Mouse (Mus musculus) thymus, postnatal 0 days (tissue): Measurements from ENCODE around the gene Crb1. TPM values are rescaled to one million over a fixed set of nuclear protein-coding genes. Genes with fewer than 3 reads are reported as not detected.
"Not testable (repeated sequence)": the region's sequence is repeated elsewhere in the genome, so short reads cannot be mapped to it uniquely, and the experiment has no call there.

Experiments
- DNase-seq: peaks from one replicate; pipeline ENCODE4 v3.0.0-alpha.2; 2015; ENCODE audit warnings: low spot score
- polyA plus RNA-seq: library from polyadenylated mRNA; unstranded; fragments of >200 nt; fragmentation: Nextera tagmentation; extraction: Ambion mirVana; gene quantifications from 2 replicates; pipeline ENCODE4 v1.2.1, GENCODE M21; 2015

Crb1 gene
- polyA plus RNA-seq, 1 experiment from 2014 or later, result not detected

- DNase-seq, result no peak
Measured at GRCm38 (mm10) chr1:139336997-139337396, 39.9 kb downstream of the Crb1 start.

GRCm38 (mm10) chr1:139328811-139329210 lies 48.1 kb downstream of the Crb1 start:
- DNase-seq, result no peak

GRCm38 (mm10) chr1:139328286-139328685 lies 48.6 kb downstream of the Crb1 start:
- no peak for DNase-seq

- no peak for DNase-seq
Measured at GRCm38 (mm10) chr1:139325378-139325777, 51.5 kb downstream of the Crb1 start.

GRCm38 (mm10) chr1:139319798-139320197 lies 57.1 kb downstream of the Crb1 start:
- no peak for DNase-seq

GRCm38 (mm10) chr1:139314297-139314874 lies 62.5 kb downstream of the Crb1 start:
- DNase-seq, result no peak

- DNase-seq, result no peak
Measured at GRCm38 (mm10) chr1:139308915-139309314, 68.0 kb downstream of the Crb1 start.

- DNase-seq, result not testable (repeated sequence)
Measured at GRCm38 (mm10) chr1:139302519-139302918, 74.4 kb downstream of the Crb1 start.

GRCm38 (mm10) chr1:139301830-139302229 lies 75.1 kb downstream of the Crb1 start:
- DNase-seq, result no peak

GRCm38 (mm10) chr1:139292023-139292422 lies 84.9 kb downstream of the Crb1 start:
- DNase-seq, result no peak

- DNase-seq, result no peak
Measured at GRCm38 (mm10) chr1:139291593-139291992, 85.3 kb downstream of the Crb1 start.

- no peak for DNase-seq
Measured at GRCm38 (mm10) chr1:139276619-139277320, 100.1 kb downstream of the Crb1 start.

- peak; percentile 69 for DNase-seq
Measured at GRCm38 (mm10) chr1:139267844-139268243, 109.1 kb downstream of the Crb1 start.

GRCm38 (mm10) chr1:139264245-139264644 lies 112.7 kb downstream of the Crb1 start:
- DNase-seq, result no peak

- peak; percentile 18 for DNase-seq
Measured at GRCm38 (mm10) chr1:139263158-139263557, 113.7 kb downstream of the Crb1 start.

GRCm38 (mm10) chr1:139255581-139255980 lies 121.3 kb downstream of the Crb1 start:
- DNase-seq, result no peak

- DNase-seq, result no peak
Measured at GRCm38 (mm10) chr1:139252041-139252440, 124.9 kb downstream of the Crb1 start.

GRCm38 (mm10) chr1:139249159-139249558 lies 127.7 kb downstream of the Crb1 start:
- no peak for DNase-seq

- no peak for DNase-seq
Measured at GRCm38 (mm10) chr1:139246723-139247380, 130.0 kb downstream of the Crb1 start.

- DNase-seq, result no peak
Measured at GRCm38 (mm10) chr1:139236794-139237193, 140.1 kb downstream of the Crb1 start.

GRCm38 (mm10) chr1:139234611-139235568 lies 142.0 kb downstream of the Crb1 start:
- no peak for DNase-seq
